Mouse (Mus musculus): Measurements from ENCODE around the gene Olfr638.
"Not testable (repeated sequence)": the region's sequence is repeated elsewhere in the genome, so short reads cannot be mapped to it uniquely, and the experiment has no call there.

GRCm38 (mm10) chr7:103966873-103967272 lies 31.7 kb upstream of the Olfr638 start:
- TF ChIP-seq CTCF (IDR thresholded peaks at IDR 0.05; ENCODE audit: borderline replicate concordance, insufficient read depth, low read depth, low read length); POLR2A (IDR thresholded peaks at IDR 0.05; ENCODE audit: borderline replicate concordance, insufficient read depth, low read length): not testable (repeated sequence)
